Mouse (Mus musculus) MEL (cell line): ENCODE data around the gene Uggt2.

ENCODE experiments used
- BHLHE40 ChIP-seq: IDR thresholded peaks from 2 replicates; pipeline ENCODE4 v1.6.1; 2012; ENCODE audit warnings: low read depth, mild to moderate bottlenecking, inconsistent platforms, low read length, improper control_type of control experiment, borderline replicate concordance
- CTCF ChIP-seq, 3 experiments: IDR thresholded peaks in 2 of 3; conservative IDR thresholded peaks in 1 of 3; 2 replicates each; pipeline ENCODE4 v1.5.1; 2011 to 2012; ENCODE audit warnings: low read length in 3 of 3, low read depth in 2 of 3, mild to moderate bottlenecking in 2 of 3, improper control_type of control experiment in 1 of 3, inconsistent platforms in 1 of 3, mixed read lengths in 1 of 3, moderate library complexity in 1 of 3; ENCODE audit not compliant: control insufficient read depth in 1 of 3, insufficient read depth in 1 of 3, poor library complexity in 1 of 3, severe bottlenecking in 1 of 3
- E2F4 ChIP-seq: IDR thresholded peaks from 2 replicates; pipeline ENCODE4 v1.6.1; 2011; ENCODE audit warnings: low read depth, low read length, improper control_type of control experiment, borderline replicate concordance
- EP300 ChIP-seq, 2 experiments: IDR thresholded peaks; 2 replicates each; pipeline ENCODE4 v1.6.1; 2011; ENCODE audit warnings: improper control_type of control experiment in 2 of 2, low read length in 2 of 2, low read depth in 1 of 2, mild to moderate bottlenecking in 1 of 2
- MAZ ChIP-seq: IDR thresholded peaks from 2 replicates; pipeline ENCODE4 v1.6.1; 2012; ENCODE audit warnings: low read depth, mild to moderate bottlenecking, inconsistent platforms, low read length, improper control_type of control experiment
- MYC ChIP-seq: IDR thresholded peaks from 2 replicates; pipeline ENCODE4 v1.6.1; 2011; ENCODE audit warnings: low read depth, mild to moderate bottlenecking, low read length, improper control_type of control experiment, moderate library complexity
- NELFE ChIP-seq: IDR thresholded peaks from 2 replicates; pipeline ENCODE4 v1.6.1; 2011; ENCODE audit warnings: low read depth, low read length, improper control_type of control experiment
- NRF1 ChIP-seq: IDR thresholded peaks from 2 replicates; pipeline ENCODE4 v1.6.1; 2014; ENCODE audit warnings: low read depth, mild to moderate bottlenecking, inconsistent platforms, low read length, improper control_type of control experiment, moderate library complexity; ENCODE audit not compliant: poor library complexity, insufficient read depth, severe bottlenecking
- POLR2A ChIP-seq, 2 experiments: IDR thresholded peaks; 2 replicates each; pipeline ENCODE4 v1.6.1; 2011 to 2012; ENCODE audit warnings: low read length in 2 of 2, mild to moderate bottlenecking in 2 of 2, control low read depth in 1 of 2, improper control_type of control experiment in 1 of 2, low read depth in 1 of 2, moderate library complexity in 1 of 2; ENCODE audit not compliant: control insufficient read depth in 1 of 2, insufficient read depth in 1 of 2, poor library complexity in 1 of 2
- RCOR1 ChIP-seq: IDR thresholded peaks from 2 replicates; pipeline ENCODE4 v1.6.1; 2012; ENCODE audit warnings: low read depth, mild to moderate bottlenecking, inconsistent platforms, low read length, improper control_type of control experiment
- SIN3A ChIP-seq: IDR thresholded peaks from 2 replicates; pipeline ENCODE4 v1.6.1; 2012; ENCODE audit warnings: low read length, improper control_type of control experiment, inconsistent platforms
- USF1 ChIP-seq: IDR thresholded peaks from 2 replicates; pipeline ENCODE4 v1.6.1; 2014; ENCODE audit warnings: low read depth, mild to moderate bottlenecking, inconsistent platforms, low read length, improper control_type of control experiment, moderate library complexity
- USF2 ChIP-seq, 2 experiments: IDR thresholded peaks; 2 replicates each; pipeline ENCODE4 v1.6.1; 2011 to 2012; ENCODE audit warnings: improper control_type of control experiment in 2 of 2, low read length in 2 of 2, borderline replicate concordance in 1 of 2, inconsistent platforms in 1 of 2, low read depth in 1 of 2, mild to moderate bottlenecking in 1 of 2; ENCODE audit not compliant: insufficient read depth in 1 of 2

DNA sequence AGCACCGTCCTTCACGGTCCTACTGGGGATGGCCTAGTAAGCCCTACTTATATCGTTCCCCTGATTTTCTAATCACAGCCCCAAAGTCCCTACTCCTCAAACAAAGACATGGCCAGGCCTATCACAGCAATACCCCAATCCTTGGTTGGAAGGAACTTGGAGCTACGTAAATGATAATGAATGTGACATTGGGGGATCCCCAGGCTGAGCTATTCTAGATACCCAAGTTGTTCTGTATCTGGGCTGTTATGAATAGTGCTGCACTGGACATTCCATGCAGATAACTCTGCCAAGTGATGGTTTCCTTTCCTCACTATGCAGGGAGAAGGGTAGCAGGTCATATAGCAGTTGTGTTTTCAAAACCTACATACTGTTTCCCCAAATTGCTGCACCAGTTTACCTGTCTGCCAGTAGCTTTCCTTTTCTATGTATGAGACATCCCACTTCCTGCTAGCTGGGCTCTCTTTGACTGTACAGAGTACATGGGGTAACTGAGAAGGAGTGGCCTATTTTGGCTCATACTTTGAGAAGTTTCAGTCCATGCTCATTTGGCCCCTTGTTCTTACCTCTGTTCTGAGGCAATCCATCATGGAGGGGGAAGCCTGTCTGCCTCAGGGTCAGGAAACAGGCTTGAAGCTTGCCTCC lies 133.8 kb downstream of the Uggt2 start:
- no peak for TF ChIP-seq CTCF (IDR thresholded peaks at IDR 0.05 in 2 of 3, conservative IDR thresholded peaks at IDR 0.05 in 1 of 3; ENCODE audit: control insufficient read depth in 1 of 3, insufficient read depth in 1 of 3, low read depth in 2 of 3, low read length in 3 of 3, poor library complexity in 1 of 3, severe bottlenecking in 1 of 3)
- TF ChIP-seq POLR2A (IDR thresholded peaks at IDR 0.05; ENCODE audit: control insufficient read depth in 1 of 2, insufficient read depth in 1 of 2, low read depth in 1 of 2, low read length in 2 of 2, poor library complexity in 1 of 2), result no peak
- no peak for TF ChIP-seq BHLHE40
- no peak for TF ChIP-seq NELFE
- TF ChIP-seq EP300 (IDR thresholded peaks at IDR 0.05; ENCODE audit: low read depth in 1 of 2, low read length in 2 of 2), result no peak
- TF ChIP-seq MAZ, result no peak
- TF ChIP-seq RCOR1, result no peak
- no peak for TF ChIP-seq USF2 (IDR thresholded peaks at IDR 0.05; ENCODE audit: borderline replicate concordance in 1 of 2, insufficient read depth in 1 of 2, low read depth in 1 of 2, low read length in 2 of 2)
- no peak for TF ChIP-seq MYC
- no peak for TF ChIP-seq NRF1
- no peak for TF ChIP-seq USF1
- TF ChIP-seq E2F4, result no peak
- TF ChIP-seq SIN3A, result no peak
